Mouse (Mus musculus): ENCODE data around the gene BC028528.
A peak's percentile ranks its signal among the peaks of the same experiment; 100 is the strongest.
"Not testable (repeated sequence)": the region's sequence is repeated elsewhere in the genome, so short reads cannot be mapped to it uniquely, and the experiment has no call there.

Gene BC028528

DNA sequence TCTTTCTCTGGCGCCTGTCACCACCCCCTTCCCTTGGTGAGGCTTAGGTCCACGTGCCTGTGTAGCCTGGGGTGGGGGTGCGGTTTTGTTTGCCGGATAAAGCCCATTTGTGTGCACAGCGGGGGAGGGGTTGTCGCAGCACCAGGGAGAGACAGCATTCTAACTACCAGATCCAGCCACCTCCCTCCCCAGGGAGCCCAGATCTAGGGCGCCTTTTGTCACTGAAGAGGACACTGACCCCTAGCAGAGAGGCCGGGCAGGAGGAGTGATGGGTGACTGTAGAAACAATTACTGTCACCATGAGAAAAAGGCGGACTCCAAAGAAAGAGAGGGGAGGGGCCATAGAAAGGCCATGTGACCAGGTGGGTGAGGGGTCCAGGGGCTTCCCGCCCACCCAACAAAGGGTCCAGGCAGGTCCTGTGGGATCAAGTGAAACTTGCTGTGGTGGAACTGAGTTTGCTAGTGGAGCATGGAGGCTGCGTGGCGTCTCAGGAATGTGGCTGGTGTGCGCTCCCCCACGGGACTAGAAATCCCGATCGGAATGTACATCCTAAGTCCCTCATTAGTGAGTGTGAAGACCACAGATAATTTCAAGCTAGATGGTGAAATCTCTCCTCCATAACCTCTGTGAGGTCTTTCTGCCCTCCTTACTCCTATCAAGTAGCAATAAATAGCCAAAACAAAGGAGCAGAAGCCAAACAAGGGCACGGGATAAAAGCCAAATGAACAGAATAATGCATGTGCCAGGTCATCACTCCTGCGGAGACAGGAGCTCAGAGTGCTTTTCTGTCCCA, 13.5 kb upstream of the BC028528 start:
- DNase-seq (ENCODE audit: low spot score): peak; percentile 37

DNA sequence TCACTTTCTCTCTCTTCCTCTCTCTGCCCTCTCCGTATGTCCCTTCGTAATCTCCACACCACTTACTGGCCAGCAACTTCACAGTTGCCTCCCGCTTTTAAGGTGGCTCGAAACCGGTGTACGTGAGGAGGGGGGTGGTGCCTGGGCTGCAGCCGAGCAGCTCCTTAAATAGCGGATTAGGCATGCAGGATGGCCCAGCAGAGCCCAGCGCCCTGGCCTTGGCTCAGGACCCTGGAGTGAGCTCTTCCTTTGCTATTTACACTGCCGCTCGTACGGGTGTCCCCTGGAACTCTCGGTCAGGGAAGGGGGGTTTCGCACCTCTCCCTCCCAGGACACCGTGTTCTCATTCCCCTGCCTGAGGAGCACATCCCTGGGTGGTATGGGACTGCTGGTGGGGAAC, 12.8 kb upstream of the BC028528 start, which contains the start of gene Car14:
Gene Car14, minus strand, starts transcription at position 124 of the 400 bp plus-strand sequence.
- no peak for DNase-seq (ENCODE audit: low spot score)

DNA sequence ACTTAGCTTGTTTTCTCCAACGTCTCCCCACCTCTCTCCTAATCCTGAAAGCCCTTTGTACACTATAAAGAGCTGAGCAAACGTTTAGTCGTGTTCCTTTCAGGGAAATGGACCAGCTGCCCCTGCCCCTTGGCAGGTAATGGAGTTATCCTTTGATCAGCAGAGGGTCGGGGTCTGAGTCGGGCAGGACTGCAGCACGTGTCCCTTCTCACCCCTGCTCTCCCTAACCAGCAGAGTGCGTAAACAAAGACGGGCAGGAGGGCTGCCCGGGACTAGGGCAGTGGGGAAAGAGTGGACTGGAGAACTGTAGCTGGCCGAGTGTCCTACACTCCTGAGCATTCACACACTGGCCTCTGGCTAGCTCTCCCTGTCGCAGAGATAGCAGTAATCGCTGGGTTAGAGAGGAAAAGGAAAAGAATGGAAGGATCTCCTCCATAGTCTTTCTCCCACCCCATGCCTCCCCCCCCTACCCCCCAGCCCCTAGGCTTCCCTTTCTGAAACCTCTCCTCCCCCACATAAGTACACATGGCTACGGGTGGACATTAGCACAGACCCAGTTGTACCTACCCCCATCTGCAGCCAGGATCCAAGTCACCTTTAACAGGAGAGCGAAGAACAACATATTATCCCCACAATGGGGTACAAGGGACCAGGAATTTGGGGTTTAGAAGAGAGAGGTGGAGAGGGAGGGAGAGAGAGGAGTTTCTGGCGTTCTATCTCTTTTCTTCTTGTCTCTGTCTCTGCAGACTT, 12.1 kb upstream of the BC028528 start:
- DNase-seq (ENCODE audit: low spot score): no peak

DNA sequence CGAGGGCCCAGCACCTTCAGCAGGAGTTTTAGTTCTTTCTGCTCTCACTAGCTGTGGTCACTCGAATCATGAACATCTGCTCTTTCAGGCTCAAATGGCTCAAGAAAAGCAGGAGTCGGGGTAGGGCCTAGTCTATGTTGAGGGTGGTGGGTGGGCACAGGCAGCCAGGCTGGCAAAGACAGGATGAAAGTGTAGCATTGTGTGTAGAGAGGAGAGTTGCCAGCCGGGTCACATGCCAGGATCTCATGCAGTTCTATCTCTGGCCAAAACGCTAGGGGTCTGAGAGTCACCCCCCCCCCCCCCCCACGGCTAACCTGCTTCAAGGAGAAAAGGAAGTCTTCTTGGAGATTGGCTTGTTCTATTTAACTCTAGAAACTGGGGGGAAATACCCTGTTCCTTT, 10.8 kb upstream of the BC028528 start:
- no peak for DNase-seq (ENCODE audit: low spot score)

DNA sequence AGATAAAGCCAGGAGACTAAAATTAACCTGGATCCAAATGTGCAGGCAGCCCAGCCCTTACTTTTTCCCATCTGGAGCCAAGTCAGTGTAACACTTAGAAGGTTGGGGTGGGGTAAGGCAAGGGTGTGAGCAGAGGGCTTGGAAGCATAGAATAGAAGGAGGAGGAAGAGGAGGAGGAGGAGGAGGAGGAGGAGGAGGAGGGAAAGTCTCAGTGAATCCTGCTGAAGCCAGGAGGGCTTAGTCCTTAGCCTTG, 10.5 kb upstream of the BC028528 start:
- DNase-seq (ENCODE audit: low spot score): no peak

DNA sequence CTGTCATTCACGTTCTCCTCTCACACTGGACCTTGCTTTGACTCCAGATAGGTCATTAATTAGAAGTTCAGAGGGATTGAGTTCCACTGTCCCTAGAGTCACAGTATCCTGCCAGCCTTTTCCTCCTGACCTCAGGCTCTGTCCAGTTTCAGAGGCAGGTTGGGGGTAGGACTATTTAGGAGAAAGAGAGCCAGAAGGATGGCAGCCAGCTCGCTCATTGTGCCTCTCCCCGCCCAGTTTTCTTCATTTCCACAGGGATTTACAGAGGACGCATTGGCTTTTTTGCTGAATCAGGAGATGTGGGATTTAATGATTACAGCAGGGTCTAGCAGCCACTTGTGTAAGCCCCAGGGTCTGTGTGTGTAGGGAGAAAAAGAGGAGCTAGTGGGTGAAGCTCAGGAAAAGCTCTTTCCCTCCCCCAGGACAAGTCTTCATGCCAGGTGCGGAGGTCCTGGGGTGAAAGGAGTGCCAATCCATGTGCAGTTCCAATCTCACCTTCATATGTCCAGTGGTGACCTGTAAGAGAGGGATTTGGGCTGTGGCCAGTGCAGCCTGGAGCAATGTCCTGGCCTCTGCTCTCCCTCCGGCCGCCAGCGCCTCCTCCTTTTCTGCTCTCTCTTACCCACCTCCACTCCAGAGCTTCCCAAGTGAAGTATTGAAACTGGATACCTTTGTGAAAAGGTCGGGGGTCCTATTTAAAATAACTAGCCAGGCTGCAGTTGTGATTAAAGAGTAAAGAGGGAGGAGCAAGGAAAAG, 10.0 kb upstream of the BC028528 start:
- DNase-seq (ENCODE audit: low spot score): no peak

DNA sequence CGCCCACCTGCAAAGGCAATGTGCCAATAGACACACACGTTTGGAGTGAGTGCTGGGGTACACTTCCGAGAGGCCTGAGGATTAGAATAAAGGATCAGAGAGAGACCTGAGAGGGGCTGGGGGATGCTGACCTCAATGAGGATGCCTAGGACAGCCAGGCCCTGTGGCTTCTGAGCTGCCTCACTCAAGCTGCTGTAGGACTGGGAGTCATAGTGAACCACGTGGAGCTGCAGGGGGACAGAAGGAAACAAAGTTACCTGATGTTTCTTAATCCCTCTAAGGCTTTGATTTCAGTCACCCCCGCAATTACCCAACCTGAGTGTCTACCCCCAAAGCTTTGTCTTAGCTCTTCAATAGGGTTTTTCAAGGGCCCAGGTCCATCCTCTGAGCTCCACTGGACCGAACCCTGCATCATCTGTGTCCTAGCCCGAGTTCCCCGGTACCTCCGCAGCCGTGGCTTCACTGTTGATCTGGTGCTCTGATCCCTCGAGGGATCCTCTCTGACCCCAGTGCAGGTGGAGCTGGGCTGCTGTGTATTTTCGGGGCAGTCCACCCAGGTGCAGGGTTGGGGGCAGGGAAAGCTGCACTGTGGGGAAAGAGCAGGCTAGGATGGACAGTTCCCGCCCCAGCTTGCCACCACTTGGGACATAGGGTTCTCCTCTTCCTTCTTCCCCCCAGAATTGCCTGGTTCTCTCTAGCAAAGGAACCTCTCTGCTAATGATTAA, 8.2 kb upstream of the BC028528 start:
- no peak for DNase-seq (ENCODE audit: low spot score)

DNA sequence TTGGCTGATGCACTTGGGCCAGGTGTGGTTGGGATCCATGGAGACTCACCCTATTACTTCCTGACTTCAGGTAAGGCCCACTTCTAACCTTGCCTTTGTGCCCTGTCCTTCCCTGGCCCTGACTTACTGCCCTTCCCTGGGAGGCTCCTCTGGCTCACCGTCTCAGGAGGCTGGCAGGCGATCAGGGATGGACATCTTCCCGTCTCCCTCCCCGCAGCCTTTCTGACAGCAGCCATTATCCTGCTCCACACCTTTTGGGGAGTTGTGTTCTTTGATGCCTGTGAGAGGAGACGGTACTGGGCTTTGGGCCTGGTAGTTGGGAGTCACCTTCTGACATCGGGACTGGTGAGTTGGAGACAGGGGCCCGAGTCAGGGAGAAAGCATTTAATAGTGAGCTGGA, 3.7 kb upstream of the BC028528 start:
- not testable (repeated sequence) for DNase-seq (ENCODE audit: low spot score)

DNA sequence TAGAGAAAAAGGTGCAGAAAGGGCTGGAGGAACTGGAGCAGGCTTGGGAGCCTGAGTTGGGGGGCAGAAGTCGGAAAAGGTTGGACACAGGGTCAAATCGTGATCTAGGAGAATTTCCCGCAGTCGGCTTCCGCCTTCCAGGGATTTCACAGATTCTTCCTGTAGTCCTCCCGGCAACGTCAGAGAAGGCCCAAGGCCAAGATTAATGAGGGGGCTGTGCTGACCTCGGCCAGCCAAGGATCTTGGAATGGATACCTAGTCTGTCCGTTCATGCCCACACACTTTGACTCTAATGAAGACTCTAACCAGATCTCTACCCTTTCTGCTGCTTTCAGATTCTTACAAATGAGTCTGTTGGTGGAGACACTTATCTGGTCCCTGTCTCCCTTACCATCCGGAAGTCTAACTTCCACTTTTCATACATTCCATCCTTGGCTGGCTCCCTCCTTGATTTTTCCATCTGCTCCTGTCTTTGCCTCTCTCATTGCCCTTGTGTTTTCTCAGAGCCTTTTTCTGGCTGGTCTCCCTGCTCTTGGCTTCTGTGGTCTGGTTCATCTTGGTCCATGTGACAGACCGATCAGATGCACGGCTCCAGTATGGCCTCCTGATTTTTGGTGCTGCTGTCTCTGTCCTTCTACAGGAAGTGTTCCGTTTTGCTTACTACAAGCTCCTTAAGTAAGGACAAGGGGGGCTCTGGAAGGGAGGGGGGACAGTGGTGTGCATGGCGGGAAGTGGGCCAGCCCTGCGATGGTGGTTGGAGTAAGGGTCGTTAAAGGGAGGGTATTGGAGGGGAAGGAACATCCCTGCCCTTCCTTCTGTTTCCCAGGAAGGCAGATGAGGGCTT, 2.7 kb upstream of the BC028528 start:
- DNase-seq (ENCODE audit: low spot score): peak; percentile 75

DNA sequence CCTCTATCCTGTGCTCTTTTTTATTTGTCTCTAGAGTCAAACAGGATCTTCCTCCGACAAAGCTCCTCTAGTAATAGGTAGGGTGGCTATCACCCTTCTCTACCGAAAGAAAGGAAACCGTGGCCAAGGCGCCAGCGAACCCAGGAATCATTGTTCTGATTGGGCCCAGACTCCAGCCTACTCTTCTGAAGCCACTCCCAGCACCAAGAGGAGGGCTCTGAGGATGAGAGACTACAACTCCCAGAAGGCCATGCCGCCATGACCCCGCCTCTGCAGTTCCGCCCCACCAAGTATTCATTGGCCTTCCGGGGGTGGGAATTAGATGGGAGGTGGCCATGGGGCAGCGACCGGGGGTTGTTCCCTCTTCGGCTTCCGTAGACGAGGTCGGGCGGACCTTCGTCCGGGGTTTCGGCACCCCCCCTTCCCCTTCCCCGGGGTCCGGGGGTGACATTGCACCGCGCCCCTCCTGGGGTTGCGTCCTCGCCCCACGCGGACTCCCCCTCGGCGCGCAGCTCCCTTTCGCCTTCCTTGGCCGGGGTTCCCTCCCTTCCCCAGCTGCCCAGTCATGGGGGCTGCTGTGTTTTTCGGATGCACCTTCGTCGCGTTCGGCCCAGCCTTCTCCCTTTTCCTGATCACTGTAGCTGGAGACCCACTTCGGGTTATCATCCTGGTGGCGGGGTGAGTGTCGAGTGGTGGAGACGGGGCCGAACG, 2.0 kb upstream of the BC028528 start, which contains the start of gene Aph1a:
Gene Aph1a, plus strand, starts transcription at position 364 of the 711 bp plus-strand sequence.
- peak; percentile 97 for DNase-seq (ENCODE audit: low spot score)

DNA sequence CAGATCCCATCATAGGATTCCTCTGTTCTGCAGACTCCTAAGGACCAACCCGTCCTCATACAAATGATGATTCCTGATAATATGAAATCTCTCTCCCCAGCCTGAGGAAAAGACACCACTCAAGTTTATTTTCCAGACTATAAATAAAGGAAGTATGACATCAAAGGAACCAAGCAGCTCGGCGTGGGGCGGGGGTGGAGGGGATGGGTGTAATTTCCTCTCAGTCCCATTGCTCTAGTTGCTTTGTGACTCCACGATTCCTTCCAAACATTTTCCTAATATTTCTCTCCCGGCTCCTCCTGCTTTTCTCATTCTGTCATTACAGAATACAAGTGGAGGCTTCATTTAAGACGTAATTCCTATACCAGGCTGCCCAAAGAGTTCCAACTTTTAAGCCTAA, 1.3 kb upstream of the BC028528 start:
- no peak for DNase-seq (ENCODE audit: low spot score)

DNA sequence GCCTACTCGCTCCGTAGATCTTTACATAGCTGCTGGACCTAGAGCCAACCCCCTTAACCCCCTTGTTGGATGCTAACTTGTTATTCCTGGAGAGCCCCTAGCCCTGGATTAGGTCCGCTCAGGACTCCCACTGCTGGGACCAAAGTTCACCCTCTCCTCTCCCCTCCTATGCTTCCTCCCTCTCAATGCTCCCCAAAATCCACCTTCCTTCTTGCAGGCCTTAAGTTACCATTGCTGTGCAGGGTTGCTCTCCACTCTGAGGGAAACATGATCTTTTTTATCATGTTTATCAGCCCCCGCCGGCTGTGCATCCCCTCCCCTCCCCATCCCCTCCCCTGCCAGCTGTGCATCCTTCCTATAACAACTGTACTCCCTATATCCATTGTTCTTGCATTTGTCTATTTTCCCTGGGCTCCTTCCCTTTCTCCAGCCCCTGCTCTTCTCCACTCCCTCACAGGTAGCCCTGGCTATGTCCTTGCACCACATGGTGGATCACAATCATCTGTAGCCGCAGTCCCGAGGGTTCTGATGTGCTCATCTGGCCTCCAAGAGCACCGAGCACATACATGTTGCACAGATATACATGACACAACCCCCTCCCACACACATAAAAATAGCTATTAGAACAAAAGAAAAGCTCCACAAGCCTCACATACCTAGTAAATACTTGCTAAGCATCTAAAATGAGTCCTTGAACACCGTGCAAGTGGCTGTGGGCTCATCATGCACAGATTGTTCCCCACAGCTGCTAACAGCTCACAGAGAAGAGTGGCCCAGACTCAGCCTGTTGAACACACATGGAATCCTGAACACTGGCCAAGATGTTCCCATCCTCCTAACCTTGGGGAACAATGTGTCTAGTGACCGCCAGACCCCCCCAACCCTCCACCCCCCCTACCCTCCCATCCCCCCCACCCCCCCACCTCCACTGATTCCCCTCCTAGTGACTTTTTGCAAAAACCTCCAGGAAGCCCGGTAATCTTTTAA, 554 bp upstream of the BC028528 start:
- peak; percentile 38 for DNase-seq (ENCODE audit: low spot score)

DNA sequence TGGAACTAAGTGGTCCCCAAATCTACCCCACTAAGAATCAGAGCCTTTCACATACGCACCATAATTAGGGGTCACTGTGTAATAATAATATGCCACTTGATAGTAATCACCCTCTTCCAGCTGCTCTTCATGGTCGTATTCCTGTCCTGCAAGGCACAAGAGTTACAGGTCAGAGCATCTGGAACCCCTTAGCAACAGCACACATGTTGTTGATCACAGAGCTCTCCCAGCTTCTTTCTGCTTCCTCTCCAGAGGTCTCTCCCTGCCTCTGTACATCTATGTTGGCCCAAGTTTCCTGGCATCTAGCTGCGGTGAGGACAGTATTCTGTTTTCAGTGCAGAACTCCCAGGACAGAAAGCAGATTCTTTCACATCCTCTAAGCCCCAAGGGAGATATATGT, 2.1 kb downstream of the BC028528 start:
- no peak for DNase-seq (ENCODE audit: low spot score)

DNA sequence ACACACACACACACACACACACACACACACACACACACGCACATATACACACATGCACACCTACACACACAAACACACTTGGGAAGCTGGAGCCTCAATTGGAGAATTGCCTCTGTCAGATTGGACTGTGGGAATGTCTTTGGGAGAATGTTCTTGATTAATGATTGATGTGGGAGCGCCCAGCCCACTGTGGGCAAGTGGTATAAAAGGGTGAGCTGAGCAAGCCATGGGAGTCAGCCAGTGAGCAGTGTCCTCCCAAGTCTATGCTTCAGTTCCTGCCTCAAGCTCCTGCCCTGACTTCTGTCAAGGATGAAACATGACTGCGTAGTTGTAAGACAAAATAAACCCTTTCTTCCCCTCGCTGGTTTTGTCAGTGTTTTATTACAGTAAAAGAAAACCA, 4.2 kb downstream of the BC028528 start:
- DNase-seq (ENCODE audit: low spot score): no peak

DNA sequence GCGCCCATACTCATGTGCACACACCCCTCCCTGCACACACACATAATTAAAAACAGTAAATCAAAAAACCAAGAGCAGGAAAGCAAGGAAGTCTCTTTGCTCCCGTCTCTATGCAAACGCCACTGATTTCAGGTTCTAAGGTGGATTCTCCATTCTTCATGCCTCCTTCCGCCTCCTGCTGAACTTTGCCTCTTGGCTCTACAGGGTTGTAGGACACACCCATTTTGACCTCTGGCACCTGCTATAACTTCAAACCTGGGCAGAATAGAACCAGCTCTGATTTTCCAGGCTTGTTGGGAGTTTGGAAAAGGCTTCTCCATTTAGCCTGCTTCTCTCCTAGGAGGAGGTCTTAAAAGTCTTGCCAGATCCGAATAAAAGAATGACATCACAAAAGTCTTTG, 7.4 kb downstream of the BC028528 start:
- DNase-seq (ENCODE audit: low spot score): no peak

DNA sequence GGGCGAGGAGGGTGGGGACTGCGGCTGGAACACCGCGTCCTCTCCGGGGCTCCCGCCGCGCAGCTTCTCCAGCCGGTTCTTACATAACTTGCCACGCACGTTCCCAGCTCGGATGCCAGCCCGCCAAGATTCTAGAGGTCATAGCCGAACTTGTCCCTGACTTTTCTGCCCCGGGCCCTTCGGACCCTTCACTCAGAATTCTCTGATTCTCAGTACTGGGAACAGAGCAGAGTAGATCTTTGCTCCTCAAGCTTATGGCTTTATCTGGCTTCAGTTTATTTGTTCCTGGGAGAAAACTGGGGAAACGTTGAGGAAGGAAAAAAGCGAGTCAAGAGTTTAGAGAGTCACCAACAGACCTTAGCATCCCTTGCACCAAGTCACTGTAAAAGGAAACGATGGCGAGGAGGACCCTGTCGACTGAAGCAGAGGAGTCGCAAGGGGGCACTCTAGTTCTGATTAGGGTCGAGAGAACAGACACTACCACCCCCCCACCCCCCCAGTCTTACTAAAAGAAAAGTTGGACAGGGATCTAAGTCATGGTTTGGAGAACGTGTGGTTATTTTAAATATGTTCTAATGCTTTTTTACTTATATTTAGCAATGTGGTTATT, 8.9 kb downstream of the BC028528 start:
- peak; percentile 84 for DNase-seq (ENCODE audit: low spot score)

DNA sequence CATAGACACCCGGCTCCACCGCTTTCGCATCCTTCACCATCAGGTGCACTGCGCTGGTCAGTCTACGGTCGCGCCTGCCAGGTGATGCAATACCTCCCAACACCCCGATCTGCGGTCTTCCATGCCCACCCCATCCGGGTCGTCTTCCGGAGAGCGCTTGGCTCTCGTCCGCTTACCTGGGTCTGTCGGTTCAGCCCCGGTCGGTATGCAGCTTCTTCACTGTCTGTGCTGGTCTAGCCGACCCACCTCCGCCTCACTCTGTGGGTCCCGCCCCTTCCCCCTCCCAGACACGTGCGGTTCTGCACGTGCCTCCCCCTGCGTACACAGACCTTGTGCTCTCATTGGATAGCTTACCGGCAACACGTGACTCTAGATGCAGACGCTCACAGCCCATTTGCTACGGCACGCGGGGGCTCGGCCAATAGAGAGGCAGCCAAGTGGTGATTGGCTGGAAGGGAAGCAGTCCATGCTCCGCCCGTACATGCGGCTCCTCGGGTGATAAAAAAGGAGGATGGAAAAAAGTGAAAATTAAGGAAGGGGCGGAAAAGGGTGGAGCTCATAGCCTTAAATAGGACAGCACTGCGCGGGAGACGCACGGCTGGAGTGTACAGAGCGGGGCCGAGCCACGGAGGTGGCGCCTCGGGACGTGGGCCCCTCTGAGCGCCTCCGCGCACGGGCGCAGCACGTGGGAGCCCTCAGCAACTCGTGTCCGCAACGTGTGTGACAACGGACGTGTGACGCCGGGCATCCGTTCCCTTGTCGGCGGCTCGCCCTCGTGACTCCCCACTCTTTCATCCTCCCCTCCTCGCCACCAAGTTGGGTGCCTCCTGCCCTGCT, 9.6 kb downstream of the BC028528 start, which contains the start of gene Ciart:
Gene Ciart, minus strand, starts transcription at position 273 of the 837 bp plus-strand sequence.
- DNase-seq (ENCODE audit: low spot score): peak; percentile 99

DNA sequence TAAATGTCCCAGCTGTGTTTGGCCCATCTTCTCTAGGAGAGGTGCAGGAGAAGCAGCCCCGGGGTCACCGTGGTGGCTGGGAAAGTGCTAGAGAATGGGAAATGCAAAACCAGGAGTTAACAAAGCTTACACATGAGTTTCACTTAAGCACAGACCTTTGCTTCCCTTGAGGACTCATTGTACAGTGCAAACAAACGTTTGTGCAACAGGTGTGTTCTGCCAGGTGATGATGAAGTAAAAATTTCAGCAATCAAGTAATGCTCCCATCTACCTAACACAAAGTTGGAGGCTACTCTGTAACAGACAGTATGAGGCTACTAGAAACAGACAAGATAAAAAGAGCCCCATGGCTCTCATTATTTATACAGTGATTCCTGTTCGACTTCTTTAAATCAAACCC, 12.7 kb downstream of the BC028528 start:
- no peak for DNase-seq (ENCODE audit: low spot score)

Data from MN1 (cell line).